Mouse (Mus musculus) midbrain, embryonic 14.5 days (tissue): Measurements from ENCODE around the gene Atoh8. TPM values are rescaled to one million over a fixed set of nuclear protein-coding genes. Genes with fewer than 3 reads are reported as not detected.
A peak's percentile ranks its signal among the peaks of the same experiment; 100 is the strongest.

Experiments
- ATAC-seq: fragments of 200-750 bp; cut with Nextera tagmentation; 2 replicates; pipeline ENCODE4 v1.8.0; 2017; ENCODE audit warnings: moderate number of reproducible peaks, moderate library complexity; ENCODE audit not compliant: low FRiP score, low TSS enrichment
- DNase-seq: peaks from one replicate; pipeline ENCODE4 v3.0.0-alpha.2; 2015
- H3K27ac ChIP-seq: fragments of 300-500 bp; sonication (generic); replicated peaks from 2 replicates; pipeline ENCODE4 v1.5.1; 2014; ENCODE audit warnings: mild to moderate bottlenecking, low read depth, low read length, moderate library complexity
- H3K27me3 ChIP-seq: fragments of 300-500 bp; sonication (generic); 2 replicates; pipeline ENCODE4 v1.6.1; 2014; ENCODE audit warnings: low read length, control low read depth, mixed read lengths; ENCODE audit not compliant: control insufficient read depth, insufficient read depth
- H3K36me3 ChIP-seq: fragments of 300-500 bp; sonication (generic); 2 replicates; pipeline ENCODE4 v1.6.1; 2014; ENCODE audit warnings: low read length, control low read depth; ENCODE audit not compliant: control insufficient read depth, insufficient read depth
- H3K4me1 ChIP-seq: fragments of 300-500 bp; sonication (generic); 2 replicates; pipeline ENCODE4 v1.6.1; 2014; ENCODE audit warnings: mild to moderate bottlenecking, antibody characterized with exemption, low read length, control low read depth; ENCODE audit not compliant: control insufficient read depth, insufficient read depth
- H3K4me2 ChIP-seq: fragments of 300-500 bp; sonication (generic); 2 replicates; pipeline ENCODE4 v1.6.1; 2014; ENCODE audit warnings: mild to moderate bottlenecking, low read length, moderate library complexity
- H3K4me3 ChIP-seq: fragments of 300-500 bp; sonication (generic); replicated peaks from 2 replicates; pipeline ENCODE4 v1.5.1; 2014; ENCODE audit warnings: low read depth, low read length
- H3K9ac ChIP-seq: fragments of 300-500 bp; sonication (generic); replicated peaks from 2 replicates; pipeline ENCODE4 v1.6.1; 2014; ENCODE audit warnings: mild to moderate bottlenecking, low read length, moderate library complexity
- H3K9me3 ChIP-seq: fragments of 300-500 bp; sonication (generic); 2 replicates; pipeline ENCODE4 v1.6.1; 2016; ENCODE audit warnings: low read length, control low read depth, mixed read lengths; ENCODE audit not compliant: control insufficient read depth
- WGBS: fragments of 180-500 bp; shearing (Covaris S2); extraction: QIAGEN DNeasy Blood & Tissue Kit; methylation state at CpG from one replicate; pipeline ENCODE4 v1.1.7; 2014; 5-methylcytosine and 5-hydroxymethylcytosine counted together
- polyA plus RNA-seq: library from polyadenylated mRNA; unstranded; fragments of >200 nt; fragmentation: Nextera tagmentation; extraction: Ambion mirVana; gene quantifications from 2 replicates; pipeline ENCODE4 v1.2.1, GENCODE M21; 2014

Atoh8 gene
- polyA plus RNA-seq, 1 experiment from 2014 or later: 2.4 TPM

- H3K4me2 ChIP-seq: no peak overlapping the region
- H3K36me3 ChIP-seq: no peaks in the 10 kb centered on the region
- ATAC-seq (no peak), DNase-seq (no peak)
- no peak overlapping the region for H3K27ac ChIP-seq
- WGBS: 88% methylated on average over 4 of the region's 4 CpGs
- H3K4me1 ChIP-seq: no peaks in the 10 kb centered on the region
- no peaks in the 10 kb centered on the region for H3K9me3 ChIP-seq
- H3K9ac ChIP-seq: no peak overlapping the region
- no peak overlapping the region for H3K4me3 ChIP-seq
- H3K27me3 ChIP-seq: no peaks in the 10 kb centered on the region
Measured at GRCm38 (mm10) chr6:72249981-72250380, 14.6 kb upstream of the Atoh8 start.

- H3K36me3 ChIP-seq: no peaks in the 10 kb centered on the region
- DNase-seq: no peak
- H3K4me3 ChIP-seq: no peak overlapping the region
- H3K4me2 ChIP-seq: no peak overlapping the region
- H3K27ac ChIP-seq: no peak overlapping the region
- H3K9me3 ChIP-seq: no peaks in the 10 kb centered on the region
- no peaks in the 10 kb centered on the region for H3K27me3 ChIP-seq
- H3K4me1 ChIP-seq: no peaks in the 10 kb centered on the region
- ATAC-seq: no peak
- WGBS: 81% methylated on average over 15 of the region's 15 CpGs
- H3K9ac ChIP-seq: no peak overlapping the region
Measured at GRCm38 (mm10) chr6:72248150-72248914, 13.0 kb upstream of the Atoh8 start.

- H3K4me3 ChIP-seq: no peak overlapping the region
- ATAC-seq: no peak
Measured at GRCm38 (mm10) chr6:72246303-72246702, 10.9 kb upstream of the Atoh8 start.

GRCm38 (mm10) chr6:72244569-72245285, 9.3 kb upstream of the Atoh8 start:
- WGBS: 67% methylated on average over 20 of the region's 20 CpGs
- no peak overlapping the region for H3K9ac ChIP-seq
- no peaks in the 10 kb centered on the region for H3K27me3 ChIP-seq
- 0 out of 2 replicates have a peak, but pooled peaks have one; percentile 19 for ATAC-seq
- H3K4me2 ChIP-seq: no peak overlapping the region
- H3K27ac ChIP-seq: peak overlapping the region; percentile 72
- no peak overlapping the region for H3K4me3 ChIP-seq
- no peaks in the 10 kb centered on the region for H3K36me3 ChIP-seq
- H3K4me1 ChIP-seq: no peaks in the 10 kb centered on the region
- H3K9me3 ChIP-seq: no peaks in the 10 kb centered on the region
- no peak for DNase-seq

More at GRCm38 (mm10) chr6:72246303-72246702, 10.9 kb upstream of the Atoh8 start:
- Histone ChIP-seq H3K9me3 (no peaks in the 10 kb centered on the region), H3K36me3 (no peaks in the 10 kb centered on the region), H3K27ac (no peak overlapping the region), H3K4me2 (no peak overlapping the region), H3K27me3 (no peaks in the 10 kb centered on the region), H3K9ac (no peak overlapping the region), H3K4me1 (no peaks in the 10 kb centered on the region)
- no peak for DNase-seq
- WGBS: 92% methylated on average over 6 of the region's 6 CpGs

GRCm38 (mm10) chr6:72244144-72244549, 8.8 kb upstream of the Atoh8 start:
- no peak overlapping the region for H3K9ac ChIP-seq
- H3K27ac ChIP-seq: peak overlapping the region; percentile 72
- H3K36me3 ChIP-seq: no peaks in the 10 kb centered on the region
- H3K4me3 ChIP-seq: no peak overlapping the region
- ATAC-seq (peak; percentile 55; the same call in 1 of the 2 replicates), DNase-seq (peak; percentile 82)
- peaks cover 4% of the 10 kb centered on the region; the same call in 1 of the 2 replicates for H3K27me3 ChIP-seq
- WGBS: 49% methylated on average over 9 of the region's 9 CpGs
- H3K4me1 ChIP-seq: no peaks in the 10 kb centered on the region
- no peaks in the 10 kb centered on the region for H3K9me3 ChIP-seq
- no peak overlapping the region for H3K4me2 ChIP-seq

- H3K27ac ChIP-seq: no peak overlapping the region
- H3K36me3 ChIP-seq: no peaks in the 10 kb centered on the region
- no peak for DNase-seq
- H3K4me1 ChIP-seq: no peaks in the 10 kb centered on the region
- 87% methylated on average over 13 of the region's 13 CpGs for WGBS
- ATAC-seq: no peak
- H3K27me3 ChIP-seq: peaks cover 13% of the 10 kb centered on the region
- H3K9ac ChIP-seq: no peak overlapping the region
- no peak overlapping the region for H3K4me3 ChIP-seq
- no peaks in the 10 kb centered on the region for H3K9me3 ChIP-seq
- H3K4me2 ChIP-seq: no peak overlapping the region
Measured at GRCm38 (mm10) chr6:72242532-72243320, 7.3 kb upstream of the Atoh8 start.

- no peak overlapping the region for H3K9ac ChIP-seq
- no peak for DNase-seq
- no peak overlapping the region for H3K4me2 ChIP-seq
- H3K4me1 ChIP-seq: no peaks in the 10 kb centered on the region
- peaks cover 21% of the 10 kb centered on the region for H3K27me3 ChIP-seq
- H3K4me3 ChIP-seq: no peak overlapping the region
- H3K9me3 ChIP-seq: no peaks in the 10 kb centered on the region
- no peaks in the 10 kb centered on the region for H3K36me3 ChIP-seq
- WGBS: 42% methylated on average over 8 of the region's 8 CpGs
- no peak overlapping the region for H3K27ac ChIP-seq
- ATAC-seq: no peak
Measured at GRCm38 (mm10) chr6:72241843-72242154, 6.4 kb upstream of the Atoh8 start.

GRCm38 (mm10) chr6:72241133-72241842, 5.9 kb upstream of the Atoh8 start:
- WGBS: 35% methylated on average over 8 of the region's 8 CpGs
- no peak overlapping the region for H3K4me3 ChIP-seq
- H3K9me3 ChIP-seq: no peaks in the 10 kb centered on the region
- no peak for ATAC-seq
- no peak overlapping the region for H3K27ac ChIP-seq
- peaks cover 26% of the 10 kb centered on the region for H3K27me3 ChIP-seq
- H3K36me3 ChIP-seq: no peaks in the 10 kb centered on the region
- DNase-seq: no peak
- H3K4me1 ChIP-seq: no peaks in the 10 kb centered on the region
- no peak overlapping the region for H3K4me2 ChIP-seq
- H3K9ac ChIP-seq: no peak overlapping the region
